Mouse (Mus musculus) effector memory CD4-positive, alpha-beta T cell, adult 7 months (primary cell): ENCODE measurements around the gene Rimklb. TPM values are rescaled to one million over a fixed set of nuclear protein-coding genes. Genes with fewer than 3 reads are reported as not detected.

Experiments
- polyA plus RNA-seq: library from polyadenylated mRNA; unstranded; fragments of 100-300 nt; shearing (Covaris generic); gene quantifications from one replicate; pipeline ENCODE4 v1.2.1, GENCODE M21; 2017

Rimklb gene
- polyA plus RNA-seq = 0.87 TPM

DNA sequence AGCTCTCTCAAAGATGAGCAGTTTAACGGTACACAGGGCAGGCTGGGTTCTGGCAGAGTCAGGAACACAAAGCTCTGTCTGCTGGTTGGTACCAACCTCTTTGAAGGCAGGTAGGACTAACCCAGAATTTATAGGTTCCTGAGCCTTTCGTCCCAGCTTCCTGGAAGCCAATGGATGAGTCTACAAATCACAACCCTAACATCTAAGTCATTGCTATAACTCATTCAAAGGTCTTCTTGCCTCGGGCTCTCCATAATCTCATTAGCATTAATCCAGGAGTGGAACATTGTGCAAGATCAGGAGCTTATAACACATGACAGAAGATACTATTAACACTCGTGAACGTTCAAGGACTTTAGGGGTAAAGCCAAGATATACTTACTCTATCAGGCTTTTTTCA lies at the start of gene Rimklb:
Gene Rimklb, minus strand, starts transcription at position 101 of the 400 bp plus-strand sequence.

DNA sequence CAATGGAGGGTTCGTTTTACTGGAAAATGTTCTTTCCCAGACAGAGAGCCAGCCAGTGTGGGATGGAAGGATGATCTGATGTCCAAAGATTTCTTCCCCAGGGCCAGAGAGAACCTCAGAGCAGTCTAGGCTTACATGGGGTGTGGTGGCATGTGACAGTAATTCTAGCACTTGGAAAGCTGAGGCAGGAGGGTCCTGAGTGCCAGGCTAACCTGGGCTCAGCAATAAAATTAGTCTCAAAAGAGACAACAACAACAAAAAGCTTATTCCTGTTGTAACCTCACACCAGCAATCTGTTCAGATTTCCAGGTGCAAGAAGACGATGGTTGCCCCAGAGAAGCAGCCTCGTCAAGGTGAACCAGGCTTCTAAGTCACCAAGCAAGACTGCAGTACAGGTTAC lies 7.0 kb upstream of the Rimklb start, which contains the start of gene Mfap5:
Gene Mfap5, plus strand, starts transcription at position 301 of the 400 bp plus-strand sequence.

Other genes with a start within 250 kb of the Rimklb start
- 10.5 TPM for gene Klrg1, start 215.9 kb downstream of the Rimklb start, polyA plus RNA-seq
- 233 TPM for gene M6pr, start 190.0 kb downstream of the Rimklb start, polyA plus RNA-seq
- gene Phc1, start 158.2 kb downstream of the Rimklb start, polyA plus RNA-seq = 9.2 TPM
- not detected for gene Mfap5, start 7.1 kb upstream of the Rimklb start, polyA plus RNA-seq
- gene Aicda, start 55.0 kb upstream of the Rimklb start, polyA plus RNA-seq = not detected
- 6.8 TPM for gene Apobec1, start 103.7 kb upstream of the Rimklb start, polyA plus RNA-seq
- gene Gdf3, start 111.3 kb upstream of the Rimklb start, polyA plus RNA-seq = not detected
- not detected for gene Dppa3, start 127.6 kb upstream of the Rimklb start, polyA plus RNA-seq
- gene Nanog, start 208.7 kb upstream of the Rimklb start, polyA plus RNA-seq = not detected